Mouse (Mus musculus) embryonic fibroblast, embryonic 13.5 days (primary cell): ENCODE results near the gene Mfsd2a.

Source experiments
- CTCF ChIP-seq: IDR thresholded peaks from 2 replicates; pipeline ENCODE4 v1.5.1; 2011; ENCODE audit warnings: mild to moderate bottlenecking, control low read depth, low read length, moderate library complexity, borderline replicate concordance; ENCODE audit not compliant: insufficient read depth
- POLR2A ChIP-seq: IDR thresholded peaks from 2 replicates; pipeline ENCODE4 v1.6.1; 2011; ENCODE audit warnings: low read depth, mild to moderate bottlenecking, control low read depth, low read length, moderate library complexity

DNA sequence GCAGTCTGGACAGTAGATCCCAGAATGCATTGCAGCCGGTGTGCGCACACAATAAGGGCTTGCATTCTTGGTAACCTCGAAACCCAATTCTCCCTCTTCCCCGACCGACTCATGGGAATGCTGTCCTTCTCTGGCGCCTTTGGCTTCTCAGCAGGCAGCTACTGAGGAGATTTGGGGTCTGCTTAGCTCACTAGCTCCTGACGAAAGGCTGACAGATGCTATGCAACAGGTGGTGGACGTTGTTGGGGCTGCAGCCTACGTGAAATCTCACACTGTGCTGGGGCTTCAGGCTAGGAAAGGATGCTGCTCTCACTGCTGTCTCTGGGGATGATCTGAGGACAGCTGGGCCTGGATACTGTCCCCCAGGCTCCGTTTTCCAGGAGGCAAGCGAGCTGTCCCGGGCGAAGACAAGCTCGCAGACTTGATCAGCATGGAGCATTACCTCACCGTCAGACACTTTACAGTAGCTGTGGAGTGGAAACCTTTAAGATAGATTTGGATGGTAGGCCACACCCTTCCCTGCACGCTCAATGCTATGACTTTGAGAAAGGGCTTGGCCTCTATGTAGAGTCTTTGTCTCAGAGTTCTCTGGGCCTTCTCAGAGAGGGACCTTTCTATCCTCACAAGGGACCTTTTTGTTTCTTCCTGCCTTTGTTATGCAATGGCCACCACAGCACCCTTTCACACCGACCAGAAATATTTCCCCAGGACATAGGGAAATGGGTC lies 39.8 kb upstream of the Mfsd2a start:
- TF ChIP-seq POLR2A: no peak
- no peak for TF ChIP-seq CTCF
